Mouse (Mus musculus): ENCODE results near the gene Nr3c2. TPM values are rescaled to one million over a fixed set of nuclear protein-coding genes. Genes with fewer than 3 reads are reported as not detected.

The Nr3c2 gene
- polyA plus RNA-seq, 1 experiment from 2014 or later, result 1.3 TPM

- H3K4me1 ChIP-seq (replicated peaks; ENCODE audit: control insufficient read depth, insufficient read depth, low read length), result no peaks in the 10 kb centered on the region
- DNase-seq (ENCODE audit: low spot score), result no peak
- 95% methylated on average over 5 of the region's 5 CpGs for WGBS
- H3K4me2 ChIP-seq (replicated peaks; ENCODE audit: low read depth, low read length), result no peak overlapping the region
- H3K36me3 ChIP-seq (ENCODE audit: control insufficient read depth, insufficient read depth, low read length), result no peaks in the 10 kb centered on the region
- no peak overlapping the region for H3K9ac ChIP-seq (ENCODE audit: low read depth, low read length)
- no peak overlapping the region for H3K27ac ChIP-seq (ENCODE audit: low read depth, low read length)
- H3K9me3 ChIP-seq (ENCODE audit: control insufficient read depth, low read length), result no peaks in the 10 kb centered on the region
- no peak overlapping the region for H3K4me3 ChIP-seq (ENCODE audit: low read depth, low read length)
- ATAC-seq (ENCODE audit: low FRiP score), result no peak
- H3K27me3 ChIP-seq (ENCODE audit: control insufficient read depth, insufficient read depth, low read length), result no peaks in the 10 kb centered on the region
These were observed 351.9 kb downstream of the Nr3c2 start for GRCm38 (mm10) chr8:77251134-77251533.

GRCm38 (mm10) chr8:77254466-77254865 is 355.2 kb downstream of the Nr3c2 start:
- 87% methylated on average over 5 of the region's 5 CpGs for WGBS
- Histone ChIP-seq H3K9ac (ENCODE audit: low read depth, low read length) (no peak overlapping the region), H3K9me3 (ENCODE audit: control insufficient read depth, low read length) (no peaks in the 10 kb centered on the region), H3K4me3 (ENCODE audit: low read depth, low read length) (no peak overlapping the region), H3K27me3 (ENCODE audit: control insufficient read depth, insufficient read depth, low read length) (no peaks in the 10 kb centered on the region), H3K36me3 (ENCODE audit: control insufficient read depth, insufficient read depth, low read length) (no peaks in the 10 kb centered on the region), H3K27ac (ENCODE audit: low read depth, low read length) (no peak overlapping the region), H3K4me1 (replicated peaks; ENCODE audit: control insufficient read depth, insufficient read depth, low read length) (no peaks in the 10 kb centered on the region), H3K4me2 (replicated peaks; ENCODE audit: low read depth, low read length) (no peak overlapping the region)
- DNase-seq (ENCODE audit: low spot score) (no peak), ATAC-seq (ENCODE audit: low FRiP score) (no peak)

- Histone ChIP-seq H3K27ac (ENCODE audit: low read depth, low read length) (no peak overlapping the region), H3K9ac (ENCODE audit: low read depth, low read length) (no peak overlapping the region), H3K4me3 (ENCODE audit: low read depth, low read length) (no peak overlapping the region), H3K27me3 (ENCODE audit: control insufficient read depth, insufficient read depth, low read length) (no peaks in the 10 kb centered on the region), H3K4me2 (replicated peaks; ENCODE audit: low read depth, low read length) (no peak overlapping the region), H3K4me1 (replicated peaks; ENCODE audit: control insufficient read depth, insufficient read depth, low read length) (no peaks in the 10 kb centered on the region), H3K36me3 (ENCODE audit: control insufficient read depth, insufficient read depth, low read length) (no peaks in the 10 kb centered on the region), H3K9me3 (ENCODE audit: control insufficient read depth, low read length) (no peaks in the 10 kb centered on the region)
- ATAC-seq (ENCODE audit: low FRiP score) (no peak), DNase-seq (ENCODE audit: low spot score) (no peak)
- WGBS, result 94% methylated on average over 5 of the region's 5 CpGs
These were observed 357.3 kb downstream of the Nr3c2 start for GRCm38 (mm10) chr8:77256450-77257084.

DNA sequence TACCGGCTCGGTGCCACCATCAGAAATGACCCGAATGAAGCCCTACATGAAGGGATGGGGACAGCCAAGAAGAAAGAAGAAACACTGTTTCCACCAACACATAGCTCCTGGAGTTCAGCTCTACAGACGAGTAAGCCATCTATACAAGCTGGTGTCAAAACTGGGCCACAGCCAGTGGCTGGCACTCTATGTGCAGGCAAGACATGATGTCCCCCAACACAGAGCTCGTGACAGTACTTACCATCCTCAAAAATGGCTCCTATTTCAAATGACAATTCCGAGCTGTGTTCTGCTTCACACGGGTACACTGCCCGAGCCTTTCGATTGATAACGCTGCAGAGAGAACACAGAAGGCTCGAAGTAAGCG is 357.8 kb downstream of the Nr3c2 start:
- Histone ChIP-seq H3K9ac (ENCODE audit: low read depth, low read length) (no peak overlapping the region), H3K27ac (ENCODE audit: low read depth, low read length) (no peak overlapping the region), H3K36me3 (ENCODE audit: control insufficient read depth, insufficient read depth, low read length) (no peaks in the 10 kb centered on the region), H3K27me3 (ENCODE audit: control insufficient read depth, insufficient read depth, low read length) (no peaks in the 10 kb centered on the region), H3K9me3 (ENCODE audit: control insufficient read depth, low read length) (no peaks in the 10 kb centered on the region), H3K4me3 (ENCODE audit: low read depth, low read length) (no peak overlapping the region), H3K4me2 (replicated peaks; ENCODE audit: low read depth, low read length) (no peak overlapping the region), H3K4me1 (replicated peaks; ENCODE audit: control insufficient read depth, insufficient read depth, low read length) (no peaks in the 10 kb centered on the region)
- 96% methylated on average over 12 of the region's 12 CpGs for WGBS
- no peak for DNase-seq (ENCODE audit: low spot score)
- ATAC-seq (ENCODE audit: low FRiP score), result no peak

- H3K27ac ChIP-seq (ENCODE audit: low read depth, low read length), result no peak overlapping the region
- 92% methylated on average over 6 of the region's 6 CpGs for WGBS
- H3K4me3 ChIP-seq (ENCODE audit: low read depth, low read length), result no peak overlapping the region
These were observed 362.0 kb downstream of the Nr3c2 start for GRCm38 (mm10) chr8:77261215-77261614.

GRCm38 (mm10) chr8:77262216-77263009 is 363.2 kb downstream of the Nr3c2 start:
- no peak overlapping the region for H3K9ac ChIP-seq (ENCODE audit: low read depth, low read length)
- H3K4me3 ChIP-seq (ENCODE audit: low read depth, low read length), result no peak overlapping the region
- DNase-seq (ENCODE audit: low spot score) (no peak), ATAC-seq (ENCODE audit: low FRiP score) (no peak)
- H3K9me3 ChIP-seq (ENCODE audit: control insufficient read depth, low read length), result no peaks in the 10 kb centered on the region
- H3K27me3 ChIP-seq (ENCODE audit: control insufficient read depth, insufficient read depth, low read length), result no peaks in the 10 kb centered on the region
- H3K4me2 ChIP-seq (replicated peaks; ENCODE audit: low read depth, low read length), result no peak overlapping the region
- H3K36me3 ChIP-seq (ENCODE audit: control insufficient read depth, insufficient read depth, low read length), result no peaks in the 10 kb centered on the region
- no peak overlapping the region for H3K27ac ChIP-seq (ENCODE audit: low read depth, low read length)
- 92% methylated on average over 12 of the region's 12 CpGs for WGBS
- H3K4me1 ChIP-seq (replicated peaks; ENCODE audit: control insufficient read depth, insufficient read depth, low read length), result no peaks in the 10 kb centered on the region

More at GRCm38 (mm10) chr8:77261215-77261614, 362.0 kb downstream of the Nr3c2 start:
- Histone ChIP-seq H3K36me3 (ENCODE audit: control insufficient read depth, insufficient read depth, low read length) (no peaks in the 10 kb centered on the region), H3K9me3 (ENCODE audit: control insufficient read depth, low read length) (no peaks in the 10 kb centered on the region), H3K4me1 (replicated peaks; ENCODE audit: control insufficient read depth, insufficient read depth, low read length) (no peaks in the 10 kb centered on the region), H3K4me2 (replicated peaks; ENCODE audit: low read depth, low read length) (no peak overlapping the region), H3K9ac (ENCODE audit: low read depth, low read length) (no peak overlapping the region), H3K27me3 (ENCODE audit: control insufficient read depth, insufficient read depth, low read length) (no peaks in the 10 kb centered on the region)
- DNase-seq (ENCODE audit: low spot score) (no peak), ATAC-seq (ENCODE audit: low FRiP score) (no peak)

DNA sequence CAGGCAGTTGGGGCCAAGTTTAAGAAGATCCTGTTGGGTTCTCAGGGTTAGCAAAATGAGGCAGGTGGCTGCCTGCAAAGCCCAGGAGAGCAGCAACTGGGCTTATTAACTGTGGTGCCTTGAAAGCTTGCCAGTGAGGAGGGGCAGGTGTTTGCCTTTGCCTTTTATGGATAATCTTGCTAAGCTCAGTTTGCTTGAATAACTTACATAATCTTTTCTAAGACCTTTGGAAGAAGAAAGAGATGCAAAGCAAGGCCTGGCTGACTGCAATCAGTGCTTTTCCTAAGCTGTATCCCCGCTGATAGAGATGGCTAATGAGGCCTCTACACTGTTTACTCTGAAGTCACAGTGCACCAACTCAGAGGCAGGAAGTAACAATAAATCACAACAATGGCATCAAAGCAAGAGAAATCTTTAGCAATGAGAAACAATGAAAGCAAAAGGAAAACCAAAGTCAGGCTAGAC is 368.7 kb downstream of the Nr3c2 start:
- H3K36me3 ChIP-seq (ENCODE audit: control insufficient read depth, insufficient read depth, low read length), result no peaks in the 10 kb centered on the region
- H3K4me1 ChIP-seq (replicated peaks; ENCODE audit: control insufficient read depth, insufficient read depth, low read length), result no peaks in the 10 kb centered on the region
- no peak overlapping the region for H3K4me3 ChIP-seq (ENCODE audit: low read depth, low read length)
- 81% methylated on average over 1 of the region's 1 CpGs for WGBS
- H3K4me2 ChIP-seq (replicated peaks; ENCODE audit: low read depth, low read length), result no peak overlapping the region
- no peak overlapping the region for H3K27ac ChIP-seq (ENCODE audit: low read depth, low read length)
- H3K9me3 ChIP-seq (ENCODE audit: control insufficient read depth, low read length), result no peaks in the 10 kb centered on the region
- H3K27me3 ChIP-seq (ENCODE audit: control insufficient read depth, insufficient read depth, low read length), result no peaks in the 10 kb centered on the region
- no peak overlapping the region for H3K9ac ChIP-seq (ENCODE audit: low read depth, low read length)
- ATAC-seq (ENCODE audit: low FRiP score) (no peak), DNase-seq (ENCODE audit: low spot score) (no peak)

DNA sequence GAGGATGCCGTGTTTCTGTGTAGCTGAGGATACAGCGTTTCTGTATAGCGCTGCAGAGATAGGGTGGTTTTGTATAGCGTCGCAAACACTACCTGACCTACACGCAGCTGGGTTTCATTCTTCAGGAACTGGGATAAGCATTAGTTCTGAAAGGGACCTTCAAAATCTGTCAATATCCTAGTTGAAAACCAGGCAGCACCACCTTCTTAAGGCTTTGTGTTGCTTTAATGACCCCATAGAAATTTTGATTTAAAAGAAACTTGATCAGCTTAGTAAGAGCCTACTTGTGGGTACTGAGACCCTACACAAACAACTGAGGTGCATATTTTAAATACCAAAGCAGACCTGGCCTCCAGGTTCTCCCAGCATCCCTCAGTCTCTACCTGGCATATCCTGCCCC is 372.9 kb downstream of the Nr3c2 start:
- ATAC-seq (ENCODE audit: low FRiP score), result no peak

GRCm38 (mm10) chr8:77275571-77275970 is 376.3 kb downstream of the Nr3c2 start:
- Histone ChIP-seq H3K4me3 (ENCODE audit: low read depth, low read length) (no peak overlapping the region), H3K9ac (ENCODE audit: low read depth, low read length) (no peak overlapping the region), H3K4me2 (replicated peaks; ENCODE audit: low read depth, low read length) (no peak overlapping the region), H3K4me1 (replicated peaks; ENCODE audit: control insufficient read depth, insufficient read depth, low read length) (no peaks in the 10 kb centered on the region), H3K36me3 (ENCODE audit: control insufficient read depth, insufficient read depth, low read length) (no peaks in the 10 kb centered on the region), H3K27ac (ENCODE audit: low read depth, low read length) (no peak overlapping the region), H3K9me3 (ENCODE audit: control insufficient read depth, low read length) (no peaks in the 10 kb centered on the region), H3K27me3 (ENCODE audit: control insufficient read depth, insufficient read depth, low read length) (no peaks in the 10 kb centered on the region)
- 90% methylated on average over 5 of the region's 5 CpGs for WGBS
- DNase-seq (ENCODE audit: low spot score) (no peak), ATAC-seq (ENCODE audit: low FRiP score) (no peak)

More for the DNA sequence above, 372.9 kb downstream of the Nr3c2 start:
- Histone ChIP-seq H3K27me3 (ENCODE audit: control insufficient read depth, insufficient read depth, low read length) (no peaks in the 10 kb centered on the region), H3K27ac (ENCODE audit: low read depth, low read length) (no peak overlapping the region), H3K9me3 (ENCODE audit: control insufficient read depth, low read length) (no peaks in the 10 kb centered on the region), H3K4me1 (replicated peaks; ENCODE audit: control insufficient read depth, insufficient read depth, low read length) (no peaks in the 10 kb centered on the region), H3K36me3 (ENCODE audit: control insufficient read depth, insufficient read depth, low read length) (no peaks in the 10 kb centered on the region), H3K9ac (ENCODE audit: low read depth, low read length) (no peak overlapping the region), H3K4me3 (ENCODE audit: low read depth, low read length) (no peak overlapping the region), H3K4me2 (replicated peaks; ENCODE audit: low read depth, low read length) (no peak overlapping the region)
- 88% methylated on average over 6 of the region's 6 CpGs for WGBS
- no peak for DNase-seq (ENCODE audit: low spot score)

Data from hindbrain, embryonic 11.5 days (tissue).